Mouse (Mus musculus) adrenal gland (tissue): ENCODE results near the gene Kif22.

Experiments
- intact Hi-C: fragments of 180-260 bp; cut with DNase I; formaldehyde crosslinking; loops from one replicate; pipeline ENCODE4 v1.15.1; 2025

Kif22 gene

GRCm38 (mm10) chr7:127055026-127055585 lies 12.8 kb upstream of the Kif22 start:
- intact Hi-C loops, result no loop called here

GRCm38 (mm10) chr7:127031244-127031643 lies 11.0 kb downstream of the Kif22 start:
- intact Hi-C loops, result no loop called here

GRCm38 (mm10) chr7:127030172-127030571 lies 12.1 kb downstream of the Kif22 start:
- intact Hi-C loops, result no loop called here

GRCm38 (mm10) chr7:127027885-127028284 lies 14.4 kb downstream of the Kif22 start:
- intact Hi-C loops, result loop anchor here (5.0 kb wide), 1 partner anchor 74 kb away; no protein-coding TSS in a partner anchor

DNA sequence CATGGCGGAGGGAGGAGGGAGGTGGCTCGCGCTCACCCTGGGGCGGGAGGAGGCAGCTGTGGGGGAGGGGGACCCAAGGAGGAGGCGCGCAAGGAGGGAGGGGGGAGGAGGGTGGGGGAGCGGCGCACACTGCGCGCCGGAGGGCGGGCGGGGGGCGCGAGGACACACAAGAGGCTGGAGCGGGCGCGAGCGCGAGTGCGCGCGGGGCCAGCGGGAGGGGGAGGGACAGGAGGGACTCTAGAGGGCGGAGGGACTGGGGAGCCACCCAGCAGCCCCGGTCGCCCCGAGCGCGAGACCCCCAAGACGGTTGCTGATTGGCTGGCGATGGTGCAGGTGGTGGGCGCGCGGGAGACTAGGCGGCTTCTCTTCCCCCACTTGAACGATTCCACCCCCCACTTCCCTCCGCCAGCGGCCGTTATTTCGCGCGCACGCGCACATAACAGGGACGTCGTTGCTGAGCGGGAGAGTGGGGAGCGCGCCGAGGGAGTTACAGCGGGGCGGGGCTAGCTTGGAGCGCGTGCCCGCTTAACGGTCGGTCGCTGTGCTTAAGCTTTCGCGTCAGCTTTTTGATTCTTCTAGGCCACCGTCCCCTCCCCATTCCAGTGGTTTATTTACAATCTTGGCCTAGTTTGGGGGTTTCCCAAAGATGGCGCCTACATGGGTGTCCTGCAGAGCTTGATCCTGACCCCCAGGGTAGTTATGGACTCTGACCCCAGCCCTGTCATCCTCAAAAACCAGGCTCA lies 15.1 kb downstream of the Kif22 start, which contains the start of gene Maz:
Maz (minus strand) TSS at position 54 of the 743 bp plus-strand sequence.
- intact Hi-C loops, result loop anchor here (5.0 kb wide), 1 partner anchor 75 kb away; no protein-coding TSS in a partner anchor

DNA sequence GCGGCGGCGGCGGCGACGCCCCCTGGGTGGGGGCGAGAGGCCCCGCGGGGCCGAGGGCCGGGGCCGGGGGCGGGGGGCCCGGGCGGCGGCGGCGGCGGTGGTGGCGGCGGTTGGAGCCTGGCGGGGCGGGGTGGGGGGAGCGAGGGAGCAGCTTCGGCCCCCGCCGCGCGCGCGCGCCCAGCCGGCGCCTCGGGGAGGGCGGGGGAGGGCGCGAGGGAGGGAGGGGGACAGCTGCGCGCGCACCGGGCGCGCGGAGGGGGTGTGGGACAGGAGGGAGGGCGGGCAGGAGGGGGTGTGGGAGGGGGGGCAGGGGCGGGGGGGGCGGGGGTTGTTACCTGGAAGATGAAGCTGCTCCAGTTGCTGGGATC lies 15.7 kb downstream of the Kif22 start:
- intact Hi-C loops, result loop anchor here (5.0 kb wide), 1 partner anchor 76 kb away; no protein-coding TSS in a partner anchor

DNA sequence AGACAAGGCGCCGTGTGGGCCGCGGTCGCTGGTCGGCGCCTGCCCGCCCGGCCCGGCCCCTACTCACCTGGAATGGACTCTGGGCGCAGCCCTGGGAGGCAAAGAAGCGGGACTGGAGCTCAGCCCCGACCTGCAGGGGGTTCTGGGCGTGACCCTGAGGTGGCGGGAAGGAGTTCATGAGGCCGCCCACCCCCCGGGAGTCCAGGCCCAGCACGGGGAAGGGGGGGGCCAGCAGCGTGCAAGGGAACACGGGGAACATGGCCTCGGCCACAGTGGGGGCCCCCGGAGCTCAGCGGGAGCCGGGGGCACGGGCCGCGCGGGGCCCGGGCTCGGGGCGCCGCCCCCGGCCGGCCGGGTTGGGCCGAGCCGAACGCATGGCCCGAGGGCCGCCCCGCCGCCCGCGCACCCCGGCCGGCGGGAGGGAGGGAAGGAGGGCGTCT lies 16.1 kb downstream of the Kif22 start:
- intact Hi-C loops, result loop anchor here (5.0 kb wide), 1 partner anchor 76 kb away; no protein-coding TSS in a partner anchor

DNA sequence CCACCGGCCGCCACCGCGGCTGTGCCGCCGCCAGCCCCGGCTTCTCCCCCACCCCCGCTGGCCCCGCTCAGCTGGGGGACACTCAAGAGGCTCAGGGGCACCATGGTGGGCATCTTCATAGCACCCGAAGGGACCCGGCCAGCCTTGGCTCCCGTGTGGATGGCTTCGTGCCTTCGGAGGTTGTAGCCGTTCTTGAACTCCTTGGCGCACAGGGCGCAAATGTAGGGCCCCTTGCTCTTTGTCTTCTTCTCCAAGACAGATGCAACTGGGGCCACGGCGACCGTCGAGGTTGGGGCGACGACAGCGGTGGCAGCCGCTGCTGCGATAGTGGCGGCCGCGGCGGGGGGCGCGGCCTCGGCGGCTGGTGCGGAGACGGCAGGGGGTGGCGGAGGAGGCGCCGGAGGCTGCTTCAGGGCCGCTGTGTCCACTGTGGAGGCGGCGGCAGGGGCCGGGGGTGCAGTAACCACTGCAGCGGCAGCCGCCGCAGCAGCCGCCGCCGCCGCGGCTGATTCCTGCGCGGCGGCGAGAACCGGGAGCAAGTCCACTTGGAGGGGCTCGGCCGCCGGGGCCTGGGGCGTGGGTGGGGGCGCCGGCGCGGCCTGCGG lies 16.6 kb downstream of the Kif22 start:
- intact Hi-C loops, result loop anchor here (5.0 kb wide), 1 partner anchor 77 kb away; no protein-coding TSS in a partner anchor

DNA sequence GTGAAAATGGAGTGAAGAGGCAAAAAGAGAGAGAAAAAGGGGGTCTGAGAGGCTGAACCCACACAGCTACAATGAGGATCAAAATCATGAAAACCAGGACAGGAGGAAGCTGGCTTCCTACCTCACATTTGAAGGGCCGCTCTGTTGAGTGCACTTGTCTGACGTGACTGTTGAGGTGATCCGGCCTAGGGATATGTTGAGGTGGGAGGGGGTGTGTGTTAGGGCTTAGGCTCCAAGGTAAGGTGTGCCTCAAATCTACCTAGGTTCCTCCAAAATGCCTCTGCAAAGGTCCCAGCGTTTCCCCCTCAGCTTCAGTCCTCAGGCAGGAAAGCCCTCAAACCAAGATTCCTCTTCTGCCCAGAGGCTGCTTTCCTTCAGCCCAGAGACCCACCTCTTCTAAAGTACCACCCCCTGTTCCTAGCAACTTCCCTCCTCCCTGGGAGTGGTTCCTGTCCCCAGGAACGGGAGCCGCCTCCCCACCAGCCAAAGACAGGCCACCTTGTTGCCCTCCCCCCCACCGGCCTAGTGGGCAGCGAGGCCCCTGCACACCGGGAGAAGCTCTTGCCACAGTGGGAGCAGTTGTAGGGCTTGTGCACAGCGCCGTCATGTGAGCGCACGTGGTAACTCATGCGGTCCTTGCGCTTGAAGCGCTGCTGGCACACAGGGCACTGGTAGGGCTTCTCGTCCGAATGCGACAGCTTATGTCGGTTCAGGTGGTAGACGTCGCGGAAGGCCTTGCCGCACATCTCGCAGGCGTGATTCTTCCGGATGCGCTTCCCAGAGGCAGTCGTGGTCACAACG lies 17.3 kb downstream of the Kif22 start:
- intact Hi-C loops, result loop anchor here (5.0 kb wide), 1 partner anchor 77 kb away; no protein-coding TSS in a partner anchor

DNA sequence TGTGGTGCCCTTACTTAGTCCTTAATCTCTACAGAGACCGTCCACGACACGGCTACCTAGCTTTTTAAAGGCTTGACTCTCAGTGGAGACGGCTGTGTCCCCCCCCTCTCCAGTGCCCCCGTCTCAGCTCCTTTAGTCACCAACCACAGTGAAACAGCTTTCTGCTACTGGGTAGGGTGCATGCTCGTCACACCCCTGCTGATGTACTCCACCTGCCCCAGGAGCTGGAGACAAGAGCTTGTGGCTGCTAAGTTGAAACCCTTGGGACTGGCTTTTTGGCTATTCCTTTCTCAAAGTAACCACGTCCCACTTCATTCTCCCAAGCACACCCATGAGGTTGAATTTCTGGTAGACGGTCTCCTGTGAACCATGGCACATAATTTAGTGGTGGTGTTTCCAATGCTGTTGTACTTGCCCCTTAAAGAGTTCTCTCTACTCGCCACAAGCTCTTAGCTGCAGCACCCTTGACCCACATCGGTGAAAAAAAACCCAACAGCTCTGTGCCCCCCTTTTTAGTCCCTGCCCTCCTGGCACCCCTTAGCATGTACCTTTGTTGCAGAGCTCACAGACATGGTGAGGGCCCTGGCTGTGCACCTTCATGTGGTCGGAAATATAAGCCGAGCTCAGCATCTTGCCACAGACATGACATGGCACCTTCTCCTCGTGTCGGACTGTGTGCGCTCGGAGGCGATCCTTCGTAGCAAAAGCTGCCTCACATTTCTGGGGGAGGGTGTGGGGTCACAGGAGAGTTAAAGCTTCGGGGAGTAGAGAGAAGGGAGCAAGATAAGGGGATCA lies 18.2 kb downstream of the Kif22 start:
- intact Hi-C loops, result no loop called here

GRCm38 (mm10) chr7:127023272-127023691 lies 19.0 kb downstream of the Kif22 start:
- intact Hi-C loops, result no loop called here

DNA sequence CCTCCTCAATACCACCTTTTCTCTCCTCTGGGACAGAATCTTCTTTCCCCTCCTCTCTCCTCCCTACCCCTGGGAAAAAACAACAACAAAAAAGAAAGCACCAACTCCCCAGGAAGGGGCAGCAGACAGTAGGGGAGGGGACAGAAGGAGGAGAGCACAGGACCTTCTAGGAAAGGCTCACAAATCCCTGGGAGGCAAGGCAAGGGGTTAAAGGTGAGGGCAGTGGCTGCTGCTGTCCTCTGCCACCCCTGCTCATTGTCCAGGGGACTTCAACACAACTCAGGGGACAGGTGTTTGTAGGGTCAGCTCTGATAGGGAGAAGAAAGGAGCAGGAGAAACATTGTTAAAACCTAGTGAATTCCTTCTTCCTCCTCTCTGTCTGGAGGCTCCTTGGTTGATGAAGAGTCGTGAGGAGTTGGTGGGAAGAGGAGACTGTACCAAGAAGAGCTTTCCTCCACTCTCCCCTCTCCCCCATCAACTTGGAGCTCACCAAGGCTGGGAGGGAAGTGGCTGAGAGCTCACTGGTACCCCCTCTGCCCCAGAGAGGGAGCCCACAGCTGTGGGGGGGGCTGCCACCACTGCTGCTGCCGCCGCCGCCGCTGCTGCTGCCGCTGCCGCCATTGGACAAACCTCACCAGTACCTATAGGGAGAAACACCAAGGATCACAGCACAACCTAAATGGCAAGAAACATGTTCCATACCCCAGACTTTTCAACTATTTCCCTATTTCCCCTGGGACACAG lies 19.6 kb downstream of the Kif22 start:
- intact Hi-C loops, result no loop called here

GRCm38 (mm10) chr7:127021563-127022527 lies 20.4 kb downstream of the Kif22 start:
- intact Hi-C loops, result no loop called here

- intact Hi-C loops, result no loop called here
Observed at GRCm38 (mm10) chr7:127020901-127021562, 21.2 kb downstream of the Kif22 start, which contains the start of the genes Gm42742 and Prrt2. Gm42742 (minus strand) TSS chr7:127021097. Prrt2 (minus strand) TSS chr7:127021211.

DNA sequence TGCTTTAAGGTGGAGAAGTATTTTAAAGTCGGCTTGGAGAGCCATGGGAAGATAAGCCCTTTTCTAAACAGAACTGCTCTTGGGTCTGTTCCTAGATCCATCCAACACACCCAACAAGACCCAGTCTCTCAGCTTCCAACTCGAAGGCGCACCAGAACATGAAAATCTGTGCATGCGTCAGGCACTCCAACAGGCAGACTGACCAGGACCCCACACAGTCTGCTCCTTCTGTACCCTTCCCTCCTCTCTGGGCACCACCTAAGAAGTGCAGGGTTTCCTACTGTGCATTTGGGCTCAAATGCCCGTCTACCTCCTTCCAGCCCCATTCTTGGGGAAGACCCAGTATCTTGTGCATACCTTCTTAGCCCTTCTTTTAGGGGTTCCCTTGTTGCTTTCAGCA lies 21.8 kb downstream of the Kif22 start:
- intact Hi-C loops, result no loop called here

GRCm38 (mm10) chr7:127020031-127020430 lies 22.2 kb downstream of the Kif22 start:
- intact Hi-C loops, result no loop called here

DNA sequence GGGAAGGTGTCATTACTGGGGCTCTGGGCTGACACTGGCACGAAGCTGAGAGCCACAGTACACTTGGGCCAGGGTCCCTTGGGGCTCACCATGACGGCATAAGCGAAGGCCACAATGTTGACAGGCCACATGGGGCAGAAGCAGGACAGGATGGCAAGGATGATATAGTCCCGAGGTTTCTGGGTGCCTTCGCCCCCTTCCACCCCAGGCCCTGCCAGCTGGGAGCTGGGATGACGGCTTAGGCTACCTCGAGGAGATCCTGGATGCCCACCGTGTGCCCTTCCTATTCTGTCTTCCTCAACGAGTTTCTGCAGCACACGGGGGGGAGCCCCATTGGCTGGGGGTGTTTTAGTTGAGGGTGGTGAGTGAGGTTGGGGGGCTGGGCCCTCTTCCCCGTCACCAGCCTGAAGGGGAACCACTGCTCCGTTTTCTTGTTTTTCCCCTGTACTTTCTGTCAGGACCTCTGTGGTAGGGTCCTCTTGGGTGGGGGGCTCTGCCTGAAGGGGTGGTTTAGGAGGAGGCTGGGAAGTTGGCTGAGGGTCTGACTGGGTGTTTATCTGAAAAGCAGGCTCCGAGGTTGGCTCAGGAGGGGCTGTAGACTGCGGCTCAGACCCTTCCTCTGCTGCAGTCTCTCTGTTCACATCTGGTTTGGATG lies 22.8 kb downstream of the Kif22 start:
- intact Hi-C loops, result no loop called here
